Mouse (Mus musculus) embryonic fibroblast, embryonic 13.5 days (primary cell): ENCODE measurements around the gene Mki67.

Experiments used
- CTCF ChIP-seq: IDR thresholded peaks from 2 replicates; pipeline ENCODE4 v1.5.1; 2011; ENCODE audit warnings: mild to moderate bottlenecking, control low read depth, low read length, moderate library complexity, borderline replicate concordance; ENCODE audit not compliant: insufficient read depth
- POLR2A ChIP-seq: IDR thresholded peaks from 2 replicates; pipeline ENCODE4 v1.6.1; 2011; ENCODE audit warnings: low read depth, mild to moderate bottlenecking, control low read depth, low read length, moderate library complexity

DNA sequence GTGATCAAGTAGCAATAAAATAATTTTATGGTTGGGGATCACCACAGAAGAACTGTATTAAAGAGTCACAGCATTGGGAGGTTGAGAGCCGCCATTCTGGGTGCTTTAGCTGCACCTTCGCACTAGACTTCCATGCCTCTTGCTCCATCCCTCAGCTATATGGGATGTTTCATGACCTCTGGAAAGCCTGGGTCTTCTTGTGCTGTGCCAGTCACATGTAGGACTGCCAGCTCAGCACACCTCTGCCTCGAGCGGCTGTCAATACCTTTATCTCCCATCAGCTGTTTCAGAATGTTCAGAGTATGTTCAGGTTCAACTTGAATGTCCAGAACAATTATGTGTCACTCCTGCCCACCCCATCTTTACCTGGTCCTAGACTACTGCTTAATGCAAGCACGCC is 24.2 kb downstream of the Mki67 start:
- TF ChIP-seq POLR2A (no peak), CTCF (no peak)
